Mouse (Mus musculus): ENCODE results near the gene Olig3.
"Not testable (repeated sequence)": the region's sequence is repeated elsewhere in the genome, so short reads cannot be mapped to it uniquely, and the experiment has no call there.

Olig3 gene

DNA sequence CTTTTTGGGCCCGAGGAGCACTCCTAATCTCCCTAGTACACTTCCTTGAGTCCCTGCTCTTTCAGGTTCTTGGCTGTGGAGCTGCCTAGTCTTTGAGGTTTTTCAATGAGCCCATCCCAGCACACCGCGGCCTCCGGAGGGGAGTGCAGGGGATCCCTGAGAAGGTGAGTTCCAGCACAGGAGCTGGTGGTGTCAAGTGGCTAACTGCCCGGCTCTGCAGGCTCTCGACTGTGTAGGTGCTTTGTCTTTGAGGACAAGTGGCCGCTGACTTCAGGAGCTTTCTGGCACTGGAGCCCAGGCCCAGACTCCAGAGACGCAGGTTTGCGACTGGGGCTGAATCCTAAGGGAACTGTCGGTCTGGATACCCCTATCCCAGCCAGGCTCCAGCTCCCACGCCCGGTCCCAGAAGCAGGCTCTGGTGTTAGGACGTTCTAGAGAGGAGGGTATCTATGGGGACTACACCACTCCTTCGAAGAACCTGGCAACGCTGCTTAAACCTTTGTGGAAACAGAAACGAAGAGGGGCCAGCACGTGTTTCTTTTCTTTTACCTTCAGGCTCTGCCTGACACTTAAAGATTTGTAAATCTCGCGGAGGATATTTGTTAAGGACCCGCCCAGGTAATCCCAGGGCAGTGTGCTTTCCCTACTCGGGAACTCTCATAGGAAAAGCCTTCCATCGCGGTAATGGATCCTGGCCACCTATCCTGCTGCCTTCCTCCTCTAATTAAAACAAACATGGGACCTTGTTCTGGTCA, 5.4 kb downstream of the Olig3 start:
- no peak for DNase-seq

DNA sequence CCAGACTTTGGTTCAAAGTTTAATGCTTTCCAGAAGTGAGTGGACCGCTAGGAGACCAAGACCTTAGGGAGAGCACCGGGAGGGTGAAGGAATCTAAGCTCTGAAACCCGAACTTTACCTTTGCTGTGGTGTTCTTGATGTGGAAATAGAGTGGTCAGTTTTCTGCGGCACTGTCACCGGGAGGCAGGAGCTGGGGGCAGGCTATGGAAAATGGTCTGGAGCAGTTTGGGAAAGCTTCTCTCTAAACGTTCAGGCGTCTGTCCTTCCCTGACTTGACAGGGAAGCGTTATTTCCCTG, 5.9 kb downstream of the Olig3 start:
- DNase-seq: no peak

DNA sequence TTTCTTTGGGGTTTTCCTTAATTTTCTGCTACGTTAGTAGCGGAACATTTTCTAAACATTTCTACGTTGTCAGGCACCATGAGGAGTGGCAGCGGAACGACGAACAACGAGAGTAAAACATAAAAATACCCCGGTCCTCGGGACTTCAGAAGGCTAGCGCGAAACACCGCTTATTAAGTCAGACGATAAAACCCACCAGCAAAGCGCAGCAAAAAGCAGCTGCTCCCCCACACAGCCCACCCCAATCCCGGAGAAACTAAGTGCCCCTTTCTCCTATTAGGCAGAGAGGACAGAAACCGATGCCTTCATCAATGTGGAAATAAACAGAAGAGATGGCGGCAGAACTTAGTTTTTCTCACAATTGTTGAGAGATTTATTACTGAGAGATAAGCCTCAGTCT, 6.5 kb downstream of the Olig3 start:
- DNase-seq: no peak

GRCm38 (mm10) chr10:19363365-19363764, 7.0 kb downstream of the Olig3 start:
- DNase-seq: no peak

DNA sequence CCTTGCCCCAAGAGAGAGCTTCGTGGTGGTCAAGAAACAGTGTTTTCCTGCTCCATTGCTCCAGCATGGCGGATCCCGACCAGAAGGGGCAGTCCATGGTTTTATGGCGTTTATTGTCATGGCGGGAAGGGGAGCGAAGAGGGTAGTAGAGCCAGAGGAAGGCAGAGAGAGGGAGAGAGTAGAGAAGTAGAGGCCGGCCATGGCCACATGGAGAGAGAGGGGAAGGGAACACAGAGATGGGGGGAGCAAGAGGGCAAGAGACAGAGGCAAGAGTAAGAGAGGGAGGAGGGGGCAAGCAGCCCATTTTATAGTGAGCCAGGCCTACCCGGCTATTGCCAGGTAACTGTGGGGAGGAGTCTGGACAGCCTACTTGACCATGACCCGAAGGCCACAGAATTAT, 12.8 kb downstream of the Olig3 start:
- no peak for DNase-seq

DNA sequence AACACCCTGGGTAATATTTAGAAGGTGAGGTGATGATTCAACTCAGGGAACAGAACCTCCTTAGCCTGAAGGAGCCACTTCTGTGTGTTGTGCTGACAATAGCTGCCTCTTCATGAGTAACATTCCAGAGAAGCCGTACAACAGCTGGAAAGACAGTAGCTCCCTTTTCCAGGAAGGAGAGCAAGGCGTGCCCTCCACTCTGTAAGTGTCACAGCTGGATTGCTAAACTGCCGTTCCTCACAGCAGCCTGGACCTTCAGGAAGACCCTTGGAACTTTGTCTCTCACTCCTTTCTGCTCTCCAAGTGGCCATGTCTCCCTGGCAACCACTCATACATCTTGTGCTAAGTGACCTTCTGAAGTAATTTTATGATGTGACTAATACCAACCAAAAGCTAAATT, 13.8 kb downstream of the Olig3 start:
- no peak for DNase-seq

DNA sequence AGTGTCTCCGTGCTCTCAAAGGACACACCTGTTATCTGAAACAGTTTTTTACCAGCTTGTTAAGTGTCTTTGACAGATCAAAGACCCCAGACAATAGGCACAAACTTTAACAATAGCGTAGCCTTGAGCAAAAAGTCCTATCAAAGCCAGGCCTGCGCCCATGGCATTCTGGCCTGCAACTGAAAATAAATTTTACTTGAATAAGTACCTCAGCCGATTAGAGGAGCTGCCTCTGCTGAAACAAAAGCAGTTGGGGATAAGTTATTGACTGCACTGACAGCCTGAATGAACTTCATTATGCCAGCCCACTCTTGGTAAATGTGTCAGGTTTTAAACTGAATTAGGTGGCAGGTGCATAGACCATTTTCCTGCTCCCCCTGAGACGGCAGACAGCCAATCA, 15.9 kb downstream of the Olig3 start:
- DNase-seq: no peak

GRCm38 (mm10) chr10:19373797-19374196, 17.5 kb downstream of the Olig3 start:
- DNase-seq: no peak

GRCm38 (mm10) chr10:19374311-19374710, 18.0 kb downstream of the Olig3 start:
- DNase-seq: no peak

GRCm38 (mm10) chr10:19375838-19376237, 19.5 kb downstream of the Olig3 start:
- no peak for DNase-seq

DNA sequence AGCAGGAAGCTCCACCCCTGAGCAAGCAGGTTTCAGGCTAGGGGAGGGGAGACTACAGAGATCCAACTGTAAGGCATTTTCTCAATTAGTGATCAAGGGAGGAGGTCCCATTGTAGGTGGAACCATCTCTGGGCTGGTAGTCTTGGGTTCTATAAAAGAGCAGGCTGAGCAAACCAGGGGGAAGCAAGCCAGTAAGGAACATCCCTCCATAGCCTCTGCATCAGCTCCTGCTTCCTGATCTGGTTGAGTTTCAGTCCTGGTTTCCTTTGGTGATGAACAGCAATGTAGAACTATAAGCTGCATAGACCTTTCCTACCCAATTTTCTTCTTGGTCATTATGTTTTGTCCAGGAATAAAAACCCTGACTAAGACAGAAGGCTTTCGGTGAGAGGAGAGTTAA, 24.6 kb downstream of the Olig3 start:
- not testable (repeated sequence) for DNase-seq

GRCm38 (mm10) chr10:19384176-19384575, 27.8 kb downstream of the Olig3 start:
- DNase-seq: no peak

GRCm38 (mm10) chr10:19391819-19392218, 35.5 kb downstream of the Olig3 start:
- no peak for DNase-seq

DNA sequence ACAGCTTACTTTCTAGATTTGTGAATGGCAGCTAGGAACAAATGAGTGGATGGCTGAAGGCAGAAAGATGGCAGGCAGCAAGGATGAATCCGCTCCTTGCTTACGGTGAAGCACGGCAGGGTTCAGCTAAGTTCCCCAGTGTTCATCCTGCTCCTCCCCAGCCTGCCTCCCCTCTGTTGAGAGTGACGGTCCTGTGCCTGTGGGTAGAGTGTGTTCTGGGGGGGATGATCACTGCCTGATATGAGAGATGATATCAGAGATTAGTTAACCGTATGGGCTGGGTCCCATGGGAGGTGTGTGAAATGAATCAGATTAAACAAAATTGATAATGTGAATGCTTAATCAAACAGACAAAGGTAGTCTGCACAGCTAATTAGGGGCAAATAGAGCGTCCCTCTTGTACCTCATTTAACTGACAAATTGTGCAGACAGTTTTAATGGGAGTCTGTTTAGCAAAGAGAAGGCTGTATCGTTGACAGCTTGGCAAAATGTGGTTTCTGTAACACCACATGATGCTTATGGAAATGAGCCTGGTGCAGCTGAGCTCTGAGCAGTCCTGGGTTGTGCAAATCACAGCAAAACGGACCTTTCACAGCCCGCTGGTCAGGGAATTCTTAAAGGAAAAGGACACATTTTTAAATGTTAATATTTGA, 40.3 kb downstream of the Olig3 start:
- DNase-seq: no peak

DNA sequence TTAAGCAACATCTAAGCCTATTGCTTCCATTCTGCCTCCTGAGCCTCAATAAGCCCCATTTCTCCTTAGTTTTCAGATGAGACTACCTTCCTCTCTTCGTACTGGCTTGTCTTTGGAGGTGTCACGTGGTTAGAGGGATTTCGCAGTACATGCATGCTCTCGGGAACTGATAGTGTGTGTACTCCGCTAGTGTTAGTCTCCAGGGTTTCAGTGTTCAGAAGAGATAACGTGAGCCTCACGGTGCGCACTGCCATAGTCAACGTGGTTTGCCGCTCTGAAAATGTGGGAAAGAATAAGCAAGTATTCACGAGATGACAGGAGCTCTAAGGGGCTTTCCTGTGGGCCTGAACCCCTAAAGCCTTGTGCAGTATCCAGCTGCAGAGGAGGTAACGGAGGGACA, 41.1 kb downstream of the Olig3 start:
- DNase-seq: no peak

DNA sequence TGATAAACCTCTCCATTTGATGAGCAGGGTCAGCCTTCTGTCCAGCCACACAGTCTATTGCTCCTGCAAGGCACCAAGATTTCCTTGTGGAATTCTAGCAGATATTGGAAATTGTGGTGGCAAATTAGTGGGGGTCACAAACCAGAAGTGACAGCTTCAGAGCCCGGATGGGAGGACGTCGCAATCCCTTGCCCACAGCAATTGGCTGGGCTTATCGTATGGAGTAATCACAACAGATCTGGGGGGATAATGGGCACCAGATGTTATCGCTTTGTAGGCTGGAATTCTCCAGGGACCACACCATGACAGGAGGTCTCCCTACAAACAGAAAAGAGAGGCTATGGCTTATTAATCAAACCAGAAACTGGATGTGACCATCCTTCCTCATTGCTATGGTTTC, 44.8 kb downstream of the Olig3 start:
- DNase-seq: no peak

DNA sequence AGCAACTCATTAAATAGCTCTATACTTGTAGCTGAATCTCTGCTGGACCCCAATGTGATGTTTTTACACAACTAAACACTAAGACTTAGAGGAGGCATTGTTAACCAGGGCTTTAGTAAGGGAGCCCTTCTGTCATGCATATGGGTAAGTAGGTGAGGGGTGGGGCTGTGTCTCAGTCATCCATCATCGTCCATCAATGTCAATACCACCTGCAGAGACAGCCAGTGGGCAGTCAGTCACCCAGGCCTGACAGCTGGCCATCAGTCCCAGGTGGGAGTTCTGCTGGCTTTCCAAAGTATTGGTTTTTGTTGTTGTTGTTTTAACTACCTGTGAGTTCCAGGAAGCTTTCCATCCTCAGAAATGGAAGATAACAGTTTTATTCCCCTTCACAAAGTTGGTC, 48.1 kb downstream of the Olig3 start:
- DNase-seq: no peak

GRCm38 (mm10) chr10:19405959-19406358, 49.6 kb downstream of the Olig3 start:
- no peak for DNase-seq

DNA sequence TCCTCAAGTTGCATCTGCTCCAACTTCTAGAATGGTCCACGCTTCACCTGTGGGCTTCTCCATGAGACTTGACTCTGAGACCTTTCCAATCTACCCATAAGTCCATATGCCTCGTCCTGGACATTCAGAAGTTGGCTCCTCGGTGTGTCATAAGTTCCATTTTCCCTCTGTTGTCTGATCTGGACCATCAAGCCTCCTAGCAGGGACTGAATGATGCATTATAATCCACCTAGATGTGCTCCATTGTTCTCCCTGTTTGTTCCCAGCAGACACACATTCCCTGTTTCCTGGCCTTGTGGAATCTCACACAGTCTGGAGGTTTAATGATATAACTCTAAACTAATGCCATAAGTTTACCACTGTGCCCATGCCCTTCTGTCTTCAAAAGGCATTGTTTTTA, 50.8 kb downstream of the Olig3 start:
- DNase-seq: no peak

All from spleen, adult 18-20 months (tissue).